Mouse (Mus musculus) yolk sac, embryonic 10.5 days (tissue): ENCODE measurements at regions not wholly inside any gene's neighbourhood (a gene's known extent, or its start where the extent isn't known, plus 50 kb on each side); places are given as distances from the start of the nearest gene placed in this dataset.
A peak's percentile ranks its signal among the peaks of the same experiment; 100 is the strongest.

Experiments
- DNase-seq: peaks from one replicate; pipeline ENCODE4 v3.0.0-alpha.2; 2017; ENCODE audit warnings: low spot score

GRCm38 (mm10) chr16:24181388-24181787 lies 192.7 kb upstream of the Bcl6 start:
- DNase-seq: no peak

GRCm38 (mm10) chr16:24180666-24181065 lies 192.0 kb upstream of the Bcl6 start:
- DNase-seq: no peak

- DNase-seq: no peak
Measured at GRCm38 (mm10) chr16:24177564-24177963, 188.9 kb upstream of the Bcl6 start.

GRCm38 (mm10) chr16:24177131-24177530 lies 188.5 kb upstream of the Bcl6 start:
- DNase-seq: no peak

GRCm38 (mm10) chr16:24176057-24176456 lies 187.4 kb upstream of the Bcl6 start:
- DNase-seq: no peak

GRCm38 (mm10) chr16:24175235-24175760 lies 186.6 kb upstream of the Bcl6 start:
- no peak for DNase-seq

- no peak for DNase-seq
Measured at GRCm38 (mm10) chr16:24174595-24174994, 185.9 kb upstream of the Bcl6 start.

- no peak for DNase-seq
Measured at GRCm38 (mm10) chr16:24173783-24174518, 185.3 kb upstream of the Bcl6 start.

- no peak for DNase-seq
Measured at GRCm38 (mm10) chr16:24172653-24173052, 184.0 kb upstream of the Bcl6 start.

- DNase-seq: no peak
Measured at GRCm38 (mm10) chr16:24172065-24172464, 183.4 kb upstream of the Bcl6 start.

GRCm38 (mm10) chr16:24171161-24171560 lies 182.5 kb upstream of the Bcl6 start:
- no peak for DNase-seq

GRCm38 (mm10) chr16:24166496-24166895 lies 177.8 kb upstream of the Bcl6 start:
- no peak for DNase-seq

GRCm38 (mm10) chr16:24165461-24166081 lies 176.9 kb upstream of the Bcl6 start:
- DNase-seq: peak; percentile 25

- no peak for DNase-seq
Measured at GRCm38 (mm10) chr16:24160705-24161285, 172.1 kb upstream of the Bcl6 start.

GRCm38 (mm10) chr16:24159336-24159735 lies 170.7 kb upstream of the Bcl6 start:
- no peak for DNase-seq

GRCm38 (mm10) chr16:24157753-24158152 lies 169.1 kb upstream of the Bcl6 start:
- DNase-seq: no peak

- no peak for DNase-seq
Measured at GRCm38 (mm10) chr16:24156729-24157430, 168.2 kb upstream of the Bcl6 start.

- no peak for DNase-seq
Measured at GRCm38 (mm10) chr16:24154816-24155357, 166.2 kb upstream of the Bcl6 start.

GRCm38 (mm10) chr16:24153943-24154342 lies 165.3 kb upstream of the Bcl6 start:
- DNase-seq: no peak

- DNase-seq: no peak
Measured at GRCm38 (mm10) chr16:24151831-24152247, 163.2 kb upstream of the Bcl6 start.

GRCm38 (mm10) chr16:24151178-24151725 lies 162.6 kb upstream of the Bcl6 start:
- DNase-seq: no peak

- DNase-seq: no peak
Measured at GRCm38 (mm10) chr16:24150512-24150911, 161.9 kb upstream of the Bcl6 start.
